Mouse (Mus musculus): ENCODE results near the gene Smim13. TPM values are rescaled to one million over a fixed set of nuclear protein-coding genes. Genes with fewer than 3 reads are reported as not detected.
"Not testable (repeated sequence)": the region's sequence is repeated elsewhere in the genome, so short reads cannot be mapped to it uniquely, and the experiment has no call there.

The Smim13 gene
- total RNA-seq, 2 experiments from 2014 or later, result 23.4 to 24.5 TPM

DNA sequence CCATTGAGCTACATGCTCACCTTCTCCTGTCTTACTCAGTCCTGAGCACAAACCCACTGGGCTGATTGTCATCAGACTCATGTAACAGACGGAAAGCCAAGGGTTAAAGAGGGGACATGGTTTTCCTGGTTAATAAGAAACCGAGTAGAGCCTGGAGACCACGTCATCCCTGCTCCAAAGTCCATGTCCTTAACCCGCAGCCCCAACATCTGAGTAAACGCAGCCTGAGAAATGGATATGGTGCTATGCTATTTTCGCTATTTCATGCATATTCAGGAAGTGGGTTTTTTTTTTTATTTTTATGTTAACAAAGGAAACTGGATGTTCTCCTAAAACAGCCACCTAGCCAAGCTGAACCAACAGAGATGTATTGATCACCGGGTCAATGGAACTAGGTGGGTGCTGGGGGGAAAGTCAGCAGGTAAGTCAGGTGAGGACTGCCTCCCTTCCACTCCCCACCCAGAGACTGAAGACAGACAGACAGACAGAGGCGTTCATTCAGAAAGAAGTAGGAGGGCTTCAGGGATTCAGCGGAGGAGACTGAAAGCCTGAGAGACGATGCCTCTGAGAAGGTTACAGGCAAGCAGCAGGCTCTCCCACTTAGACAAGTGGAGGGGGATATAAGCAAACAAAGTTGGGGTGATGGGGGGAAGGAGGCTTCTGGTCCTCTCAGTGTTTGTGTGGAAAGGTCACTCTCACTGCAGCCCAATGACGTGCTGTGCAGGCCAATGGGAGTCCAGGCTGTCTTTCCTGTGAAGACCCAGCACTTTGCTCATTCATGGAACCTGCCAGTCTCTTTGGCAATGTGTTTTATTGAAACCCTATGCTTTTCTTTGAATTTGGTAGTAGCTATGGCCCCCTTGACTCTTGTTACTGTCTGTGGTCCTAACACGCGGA, 13.6 kb upstream of the Smim13 start:
- no peak for DNase-seq

DNA sequence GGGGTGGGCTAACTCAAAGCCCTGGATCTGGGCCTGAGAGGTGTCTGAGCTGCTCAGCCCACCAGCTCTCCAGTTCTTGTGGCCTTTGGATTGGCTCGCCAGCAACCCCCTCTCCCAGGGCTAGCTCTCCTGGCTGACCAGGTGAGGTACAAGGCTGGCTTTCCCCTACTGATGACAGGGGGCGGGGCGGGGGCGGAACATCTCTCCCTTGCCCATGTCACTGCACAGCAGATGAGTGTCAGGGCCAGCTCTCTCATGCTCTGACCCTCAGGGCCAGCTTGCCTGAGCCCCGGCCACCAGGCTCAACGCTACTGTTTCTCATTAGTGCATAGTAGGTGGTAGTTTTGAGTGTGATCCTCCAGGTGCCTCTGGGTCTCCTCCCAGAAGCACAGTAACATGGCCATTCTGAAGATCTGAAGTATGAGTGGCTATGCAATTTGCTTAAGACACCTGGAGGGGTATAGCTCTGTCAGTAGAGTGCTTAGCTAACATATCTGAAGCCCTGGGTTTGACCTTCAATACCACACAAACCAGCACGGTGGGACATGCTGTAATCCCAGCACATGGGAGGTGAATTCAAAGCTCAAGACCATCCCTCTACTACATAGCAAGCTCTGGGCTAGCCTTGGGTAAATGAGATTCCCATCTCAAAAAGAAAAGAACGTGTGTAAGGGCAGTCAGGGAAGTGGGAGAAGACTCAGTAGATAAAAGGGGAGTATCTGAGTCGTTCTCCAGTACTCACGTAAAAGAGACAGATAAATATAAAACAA, 11.4 kb upstream of the Smim13 start:
- no peak for DNase-seq

DNA sequence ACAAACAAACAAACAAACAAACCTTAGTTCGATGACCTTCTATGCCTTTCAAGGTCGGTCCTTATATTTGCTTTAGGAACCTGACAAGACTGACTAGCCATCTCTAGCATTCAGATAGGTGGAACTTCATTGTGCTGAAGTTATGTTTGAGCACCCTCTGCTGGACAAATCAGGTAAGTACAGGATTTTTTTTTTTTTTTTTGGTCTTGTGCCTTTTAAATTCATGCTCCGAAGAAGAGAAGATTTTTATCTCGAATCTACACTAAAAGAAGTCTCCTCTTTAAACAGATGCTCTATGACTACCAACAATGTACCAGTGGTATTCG, 10.9 kb upstream of the Smim13 start:
- no peak for DNase-seq

DNA sequence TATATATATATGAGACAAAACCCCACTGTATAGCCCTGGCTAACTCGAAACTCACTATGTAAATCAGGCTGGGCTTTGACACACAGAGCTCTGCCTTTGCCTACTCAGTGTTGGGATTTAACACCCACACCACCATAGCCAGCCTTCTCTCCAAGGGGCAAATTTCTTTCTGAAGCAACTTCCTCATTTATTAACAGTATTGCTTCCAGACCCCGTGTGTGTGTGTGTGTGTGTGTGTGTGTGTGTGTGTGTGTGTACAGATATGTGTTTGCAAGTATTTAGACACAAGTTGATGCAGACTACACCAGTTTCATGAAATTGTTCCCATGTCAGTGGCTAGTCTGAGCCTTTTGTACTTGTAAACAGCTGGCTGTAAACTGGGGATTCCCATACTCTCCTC, 8.1 kb upstream of the Smim13 start:
- no peak for DNase-seq

DNA sequence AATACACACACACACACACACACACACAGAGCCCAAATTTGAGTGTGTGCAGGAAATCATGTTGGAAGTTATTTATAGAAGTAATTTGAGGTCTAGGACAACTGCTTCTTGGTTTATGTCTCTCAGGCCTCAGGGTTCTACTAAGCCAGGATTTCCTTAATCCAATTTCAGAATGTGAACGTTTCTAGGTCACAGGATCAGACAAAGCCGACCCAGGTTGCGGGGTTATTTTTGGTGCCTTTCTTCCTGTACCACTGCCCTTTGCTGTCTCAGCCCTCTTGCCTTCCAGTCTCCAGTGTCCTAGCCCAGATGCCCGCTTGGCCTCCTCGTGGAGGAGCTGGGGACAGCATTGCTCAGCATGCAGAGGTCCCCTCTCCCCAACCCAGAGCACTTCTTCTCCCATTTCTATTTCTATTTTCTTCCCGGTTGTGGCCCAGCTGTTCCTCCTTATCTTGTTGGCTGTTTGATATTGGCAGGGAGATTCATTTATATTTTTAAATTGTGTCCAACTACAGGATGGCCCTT, 5.3 kb upstream of the Smim13 start:
- no peak for DNase-seq

DNA sequence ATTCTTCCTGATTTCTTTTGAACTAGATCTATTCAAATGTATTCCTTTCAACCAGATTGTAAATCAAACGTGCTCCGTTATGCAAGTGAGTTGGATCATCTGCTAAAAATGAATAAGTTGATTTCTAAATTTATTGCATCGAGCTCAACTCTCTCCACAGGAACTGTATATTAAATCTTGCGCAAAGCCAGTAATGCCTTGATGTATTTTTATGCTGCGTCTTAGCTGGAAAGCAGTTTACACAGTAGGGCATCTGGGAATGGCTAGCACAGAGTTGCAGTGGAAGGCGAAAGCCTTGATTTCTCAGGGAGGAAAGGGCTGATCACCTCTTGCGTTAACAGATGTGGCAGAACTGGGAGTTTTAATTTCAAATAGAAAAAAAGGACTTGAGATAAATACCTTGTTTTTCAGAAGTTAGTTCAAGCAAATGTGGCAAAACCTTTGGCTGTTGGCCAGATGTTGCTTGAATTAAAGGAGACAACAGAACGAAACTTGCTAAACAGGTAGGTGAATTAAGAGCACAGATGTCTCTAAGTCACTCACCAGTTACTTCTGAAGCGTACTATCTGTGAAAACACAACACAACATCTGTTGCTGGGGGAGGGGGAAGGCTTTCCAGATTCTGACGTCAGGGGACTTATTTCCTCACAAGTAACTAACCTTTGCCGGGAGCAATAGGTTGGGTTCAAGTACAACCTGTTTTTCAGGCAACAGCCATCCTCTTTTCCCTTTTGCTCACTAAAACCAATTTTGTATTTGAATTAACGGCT, 708 bp upstream of the Smim13 start:
- DNase-seq, result no peak

DNA sequence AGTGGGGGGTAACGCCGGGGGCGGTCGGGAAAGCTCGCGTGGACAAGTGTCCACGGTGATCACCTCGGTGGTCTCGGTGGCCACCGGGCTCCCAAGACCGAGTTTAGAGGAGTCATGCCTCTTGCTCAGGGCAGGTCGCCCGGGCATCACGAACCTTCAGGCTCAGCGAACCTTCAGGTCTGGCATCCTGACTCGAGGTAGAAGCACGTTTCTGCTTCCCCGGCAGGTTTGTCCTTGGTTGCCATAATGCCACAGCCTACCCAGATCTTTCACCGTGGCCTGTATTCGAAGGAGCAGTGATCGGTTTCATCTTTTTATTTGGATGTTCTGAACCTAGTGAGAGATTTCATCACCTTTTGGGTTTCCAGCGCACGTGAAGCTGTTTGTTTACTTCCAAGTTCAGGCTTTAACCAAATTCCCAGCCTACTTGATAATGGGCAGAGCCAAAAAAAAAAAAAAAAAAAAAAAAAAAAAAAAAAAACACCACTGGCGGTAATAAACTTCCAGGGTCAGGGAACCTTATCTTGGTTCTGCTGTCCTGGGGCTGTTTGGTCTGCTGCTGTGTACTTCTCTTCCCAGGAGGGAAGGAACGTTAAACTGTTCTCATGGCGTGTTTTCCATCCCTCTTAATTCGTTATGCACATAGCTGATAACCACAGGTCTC, 806 bp downstream of the Smim13 start:
- no peak for DNase-seq

DNA sequence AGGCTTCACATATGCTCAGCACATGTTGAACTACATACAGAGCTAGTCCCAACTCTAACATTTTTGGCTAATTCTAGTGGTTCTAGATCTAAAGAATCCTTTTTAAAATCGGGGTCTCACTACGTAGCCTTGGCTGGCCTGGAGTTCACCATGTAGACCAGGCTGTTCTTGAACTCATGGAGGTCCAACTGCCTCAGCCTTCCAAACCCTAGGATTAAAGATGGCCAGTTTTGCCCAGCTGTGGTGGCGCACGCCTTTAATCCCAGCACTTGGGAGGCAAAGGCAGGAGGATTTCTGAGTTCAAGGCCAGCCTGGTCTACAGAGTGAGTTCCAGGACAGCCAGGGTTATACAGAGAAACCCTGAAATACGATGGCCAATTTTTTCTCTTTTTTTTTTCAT, 1.6 kb downstream of the Smim13 start:
- not testable (repeated sequence) for DNase-seq

DNA sequence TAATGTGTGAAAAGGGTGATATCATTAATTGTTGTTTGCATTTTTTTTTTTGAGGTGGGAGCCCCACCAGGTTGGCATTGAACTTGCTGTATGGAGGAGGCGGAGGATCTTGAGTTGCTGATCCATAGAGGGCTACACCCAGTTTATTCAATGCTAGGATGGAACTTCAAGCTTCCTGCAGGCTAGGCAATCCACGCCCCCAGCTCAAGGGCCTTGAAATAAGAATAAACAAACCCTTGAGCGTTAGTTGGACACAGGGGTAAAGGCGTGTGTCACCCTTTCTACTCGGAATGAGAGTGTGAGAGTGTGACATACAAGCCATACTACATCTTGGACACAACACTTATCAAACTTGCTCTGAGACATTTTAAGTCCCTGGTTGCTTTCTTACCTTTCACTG, 2.0 kb downstream of the Smim13 start:
- DNase-seq, result no peak

DNA sequence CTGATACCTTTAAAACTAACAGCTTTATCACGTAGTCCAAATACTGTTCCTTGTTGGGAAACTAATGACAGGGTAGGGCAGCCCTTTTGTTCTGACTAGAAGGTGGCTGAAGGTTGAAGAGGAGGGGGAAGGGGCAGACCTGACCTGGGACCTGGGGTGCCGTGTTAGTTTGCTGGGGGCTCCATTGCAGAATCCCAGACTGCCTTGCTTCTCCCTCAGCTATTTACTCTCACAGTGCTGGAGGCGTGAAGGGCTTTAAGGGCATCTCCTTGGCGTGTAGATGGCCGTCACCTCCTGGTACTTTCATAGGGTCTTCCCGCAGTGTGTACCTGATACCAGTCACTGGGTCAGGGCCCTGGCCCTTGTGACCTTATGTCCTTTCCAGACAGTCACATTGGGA, 2.5 kb downstream of the Smim13 start:
- DNase-seq, result no peak

DNA sequence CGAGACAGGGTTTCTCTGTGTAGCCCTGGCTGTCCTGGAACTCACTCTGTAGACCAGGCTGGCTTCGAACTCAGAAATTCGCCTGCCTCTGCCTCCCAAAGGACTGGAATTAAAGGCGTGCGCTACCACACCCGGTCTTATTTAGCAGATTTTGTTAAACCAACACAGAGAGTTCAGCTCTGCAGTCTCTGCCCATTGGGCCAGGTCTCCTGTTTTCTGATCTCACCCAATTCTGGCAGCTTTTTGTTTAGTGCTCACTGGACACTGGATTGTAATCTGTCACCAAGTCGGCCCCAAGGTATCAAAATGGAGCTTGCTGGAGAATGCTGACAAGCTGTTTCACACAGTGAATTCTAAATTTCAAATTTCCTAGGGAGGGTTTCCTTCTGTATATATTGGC, 3.1 kb downstream of the Smim13 start:
- no peak for DNase-seq

DNA sequence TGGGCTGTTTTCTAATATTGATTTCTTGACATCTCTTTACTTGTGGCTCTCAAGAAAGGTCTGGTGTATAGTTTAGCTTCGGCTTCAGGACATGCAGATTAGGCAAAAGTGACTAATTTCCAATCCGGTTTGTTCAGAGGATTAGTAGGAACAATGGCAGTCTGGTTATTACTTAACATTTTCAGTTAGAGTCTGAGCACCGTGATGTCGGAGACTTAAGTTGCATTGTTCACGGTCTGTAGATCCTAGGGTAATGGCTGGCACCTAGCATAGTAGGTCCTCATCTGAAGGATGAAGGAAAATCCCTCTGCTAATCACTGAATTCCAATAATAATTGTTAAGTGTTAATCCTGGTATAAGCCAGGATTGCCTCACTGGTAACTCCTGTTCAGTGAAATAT, 6.5 kb downstream of the Smim13 start:
- no peak for DNase-seq

DNA sequence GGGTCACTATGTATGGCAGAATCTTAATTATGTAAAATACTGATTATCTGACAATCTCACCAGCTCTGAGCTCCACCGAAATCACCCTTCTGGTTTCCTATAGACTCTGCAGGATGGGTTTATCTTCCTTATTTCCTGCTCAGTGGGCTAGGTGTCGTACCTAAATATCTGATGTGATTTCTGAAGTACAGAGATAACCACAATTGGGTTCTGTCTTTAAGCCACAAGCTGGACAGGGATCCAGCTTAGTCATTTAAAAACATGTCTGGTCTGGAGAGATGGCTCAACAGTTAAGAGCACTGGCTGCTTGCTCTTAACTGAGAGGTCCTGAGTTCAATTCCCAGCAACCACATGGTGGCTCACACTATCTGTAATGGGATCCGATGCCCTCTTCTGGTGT, 7.3 kb downstream of the Smim13 start:
- no peak for DNase-seq

DNA sequence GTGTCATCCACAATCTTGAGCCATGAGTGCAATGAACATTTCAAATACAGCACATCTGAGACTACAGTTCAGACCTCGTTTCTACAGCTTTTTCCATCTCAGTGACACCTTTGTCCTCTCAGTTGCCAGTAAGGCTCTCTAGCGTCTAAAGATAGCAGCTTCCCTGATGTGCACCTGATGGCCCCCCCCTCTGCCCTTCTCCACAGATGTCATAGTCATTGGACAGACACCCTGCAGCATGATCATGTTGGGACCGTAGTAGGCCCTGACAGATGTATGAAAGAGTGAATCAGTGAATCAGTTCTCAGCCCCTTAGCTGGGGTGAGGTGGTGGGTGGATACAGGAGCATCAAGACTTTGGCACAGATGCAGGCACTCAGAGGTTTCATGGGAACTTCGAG, 8.2 kb downstream of the Smim13 start:
- DNase-seq, result no peak

DNA sequence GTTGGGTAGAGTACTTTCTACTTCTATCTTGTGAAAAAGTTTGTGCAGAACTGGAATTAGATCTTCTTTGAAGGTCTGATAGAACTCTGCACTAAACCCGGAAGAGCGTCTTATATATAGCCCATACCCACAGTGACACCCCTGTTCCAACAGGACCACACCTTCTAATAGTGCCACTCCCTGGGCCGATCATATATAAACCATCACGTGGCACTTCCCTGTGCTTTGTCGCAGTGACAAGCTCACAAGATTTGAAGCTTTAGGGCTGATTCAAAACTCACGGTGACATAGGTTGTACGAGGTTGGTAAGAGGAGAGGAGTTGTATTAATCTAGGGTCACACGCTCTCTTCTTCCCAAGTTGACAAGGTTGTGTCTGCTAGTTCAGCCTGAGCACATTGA, 12.0 kb downstream of the Smim13 start:
- not testable (repeated sequence) for DNase-seq

DNA sequence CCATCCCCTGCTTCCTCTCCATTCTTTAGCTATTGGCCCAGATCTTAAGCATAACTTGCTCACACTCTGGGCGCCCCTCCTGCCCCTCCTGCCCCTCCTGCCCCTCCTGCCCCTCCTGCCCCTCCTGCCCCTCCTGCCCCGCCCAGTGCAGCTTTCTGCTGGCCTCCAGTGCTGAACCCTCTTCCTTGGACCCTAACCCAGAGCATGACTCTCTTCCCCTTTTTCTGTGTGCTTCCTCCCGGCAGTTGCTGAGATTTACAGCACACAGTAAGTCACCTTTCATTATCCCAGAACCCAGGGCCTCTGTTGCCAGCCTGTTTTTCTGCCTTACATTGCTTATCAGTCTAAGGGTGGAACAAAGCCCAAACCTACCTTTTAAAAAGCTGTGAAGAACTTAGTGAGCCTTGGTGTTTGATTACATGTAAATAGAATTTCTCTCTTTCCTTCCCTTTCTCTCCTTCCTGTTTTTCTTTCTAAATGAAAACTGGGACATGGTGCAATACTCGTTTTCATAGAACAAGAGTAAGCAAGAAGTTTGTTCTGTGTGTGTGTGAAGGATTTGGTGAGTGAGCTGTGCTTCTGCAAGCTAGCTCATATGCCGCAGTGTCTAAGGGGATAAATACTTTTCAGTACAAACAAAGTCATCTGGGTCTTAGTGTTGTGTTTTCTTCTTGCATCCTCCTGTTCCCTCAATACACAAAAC, 13.8 kb downstream of the Smim13 start:
- no peak for DNase-seq

DNA sequence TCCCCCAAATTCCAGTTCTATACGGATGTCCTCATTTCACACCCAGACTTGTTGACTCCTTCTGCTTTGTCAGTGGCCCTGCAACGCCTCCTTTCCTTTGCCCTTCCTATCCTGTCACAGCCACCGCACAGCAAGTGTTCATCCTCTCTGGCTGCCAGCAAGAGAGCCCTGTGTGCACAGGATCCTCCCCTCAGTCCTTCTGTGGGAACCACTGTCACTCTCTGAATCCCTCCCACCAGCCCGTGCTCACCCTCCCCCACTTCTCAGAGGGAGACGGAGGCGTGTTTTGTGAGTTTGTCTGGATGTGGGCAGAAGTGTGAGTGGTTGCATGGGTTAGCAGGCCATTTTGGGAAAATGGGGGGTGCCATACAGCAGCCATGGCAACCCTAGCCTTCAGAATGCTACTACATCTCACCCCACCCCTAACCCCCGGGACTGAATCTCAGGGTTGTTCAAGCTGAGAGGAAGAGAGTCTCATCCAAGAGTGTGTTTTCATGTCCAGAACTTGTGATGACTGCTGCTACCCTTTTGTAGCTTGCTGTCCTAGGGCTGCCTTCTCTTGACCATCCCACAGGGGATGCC, 18.3 kb downstream of the Smim13 start:
- DNase-seq, result no peak

DNA sequence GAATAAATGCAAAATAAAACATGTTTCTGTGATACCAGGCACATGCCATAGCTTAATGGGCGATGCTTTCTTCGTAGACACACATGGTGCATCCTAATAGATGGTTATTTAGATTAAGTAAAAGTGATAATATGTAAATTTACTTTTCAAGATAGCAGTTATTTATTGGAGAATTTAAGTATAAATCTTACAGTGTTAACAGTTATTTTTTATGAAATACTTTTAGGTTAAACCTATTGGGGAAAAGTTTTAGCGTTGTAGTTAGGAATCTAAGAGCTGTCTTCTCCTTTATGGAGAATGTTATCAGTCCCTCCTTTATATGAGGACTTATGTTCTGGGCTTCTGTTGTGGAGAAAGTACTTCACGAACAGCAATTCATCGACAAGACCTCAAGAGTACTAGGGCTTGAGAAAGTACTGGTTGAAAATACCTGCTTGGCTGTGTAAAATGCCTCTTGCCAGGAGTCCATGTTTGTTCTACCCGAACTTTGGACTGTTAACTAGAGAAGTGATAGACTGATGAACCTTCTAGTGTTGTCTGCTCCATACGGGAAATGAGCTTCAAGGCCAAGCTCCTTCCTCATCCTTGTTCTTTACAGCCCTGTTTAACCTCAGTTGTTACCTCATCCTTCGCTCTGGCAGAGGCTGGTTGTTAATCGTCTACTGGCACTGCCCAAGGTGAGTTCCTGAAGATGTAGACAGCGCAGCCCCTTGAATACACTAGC, 24.4 kb downstream of the Smim13 start, which contains the start of gene Gm17364:
Gene Gm17364 (minus strand): TSS at position 51 of the 724 bp plus-strand sequence.
- DNase-seq, result no peak

DNA sequence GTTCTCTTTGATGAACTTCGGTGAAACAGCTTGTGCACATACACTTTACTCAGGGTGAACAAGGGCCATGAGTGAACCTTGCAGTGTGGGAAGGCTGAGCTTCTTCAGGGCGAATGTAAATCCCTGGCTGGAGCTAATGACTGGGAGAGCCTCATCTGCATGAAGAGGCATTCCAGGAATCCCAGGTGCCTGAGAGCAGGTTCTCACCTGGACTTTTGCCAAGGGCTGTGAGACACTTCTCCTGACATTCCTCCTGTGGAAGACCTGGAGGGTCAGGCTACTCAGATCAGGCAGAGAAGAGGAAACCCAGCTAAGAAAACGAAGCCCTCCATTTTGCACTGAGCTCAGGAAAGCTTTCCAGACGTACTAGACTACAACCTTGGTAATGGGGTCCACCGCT, 31.1 kb downstream of the Smim13 start:
- DNase-seq, result no peak

DNA sequence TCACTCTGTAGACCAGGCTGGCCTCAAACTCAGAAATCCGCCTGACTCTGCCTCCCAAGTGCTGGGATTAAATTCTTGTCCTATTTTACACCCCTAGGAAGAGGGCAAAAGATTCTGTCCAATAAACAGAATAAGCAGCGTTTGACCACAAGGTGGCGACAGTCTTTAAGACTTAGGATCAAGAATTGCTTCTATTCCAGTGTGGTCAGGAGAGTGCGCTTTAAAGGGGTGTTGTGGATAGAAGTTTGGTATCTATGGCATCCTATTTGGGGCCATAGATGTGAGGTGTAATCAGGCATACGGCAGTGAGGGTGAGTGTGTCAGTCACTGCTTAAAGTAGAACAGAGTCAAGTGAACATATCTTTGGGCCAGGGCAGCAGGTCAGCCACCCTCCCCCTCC, 33.6 kb downstream of the Smim13 start:
- peak; percentile 78 for DNase-seq

All from gastrocnemius, postnatal 10 days (tissue).